Mouse (Mus musculus) adrenal gland, adult 2 months (tissue): Measurements from ENCODE around the gene Grin3b. TPM values are rescaled to one million over a fixed set of nuclear protein-coding genes. Genes with fewer than 3 reads are reported as not detected.
A peak's percentile ranks its signal among the peaks of the same experiment; 100 is the strongest.
"Not testable (repeated sequence)": the region's sequence is repeated elsewhere in the genome, so short reads cannot be mapped to it uniquely, and the experiment has no call there.

ENCODE experiments used
- DNase-seq: peaks from one replicate; pipeline ENCODE4 v3.0.0; 2021
- polyA plus RNA-seq: library from polyadenylated mRNA; depleted of rRNA; stranded (reverse); fragments of >200 nt; gene quantifications from 2 replicates; pipeline ENCODE4 v1.2.3, GENCODE M21; 2012
- total RNA-seq, 2 experiments: library from RNA; stranded (reverse); gene quantifications; 2 replicates each; pipeline ENCODE4 v1.2.3; 2021

The Grin3b gene
- total and polyA plus RNA-seq, 3 experiments: 0.09 to 0.31 TPM; not detected in 1

GRCm38 (mm10) chr10:79936284-79936910 is 34.1 kb upstream of the Grin3b start:
- peak; percentile 49 for DNase-seq

GRCm38 (mm10) chr10:79936911-79937441 is 33.5 kb upstream of the Grin3b start:
- DNase-seq: peak; percentile 95

GRCm38 (mm10) chr10:79937775-79938526 is 32.6 kb upstream of the Grin3b start:
- no peak for DNase-seq

DNA sequence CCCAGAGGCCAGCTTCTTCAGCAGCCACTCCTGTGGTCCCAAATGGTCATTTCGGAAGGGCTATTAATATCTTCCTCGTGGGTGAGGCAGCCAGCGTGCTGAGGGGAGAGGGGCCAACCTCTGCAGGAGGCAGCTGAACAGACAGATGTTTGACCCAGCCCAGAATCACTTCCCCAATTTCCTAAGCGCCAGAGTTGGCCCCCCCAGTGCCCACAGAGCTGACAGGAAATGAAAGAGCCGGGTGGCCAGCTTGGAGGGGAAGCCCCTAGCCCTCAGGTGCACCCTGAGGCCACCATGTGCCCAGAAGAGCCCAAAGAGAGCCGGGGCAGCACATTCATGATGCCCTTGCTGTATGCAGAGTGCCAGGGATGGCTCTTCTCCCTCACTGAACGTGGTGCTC is 29.8 kb upstream of the Grin3b start:
- no peak for DNase-seq

DNA sequence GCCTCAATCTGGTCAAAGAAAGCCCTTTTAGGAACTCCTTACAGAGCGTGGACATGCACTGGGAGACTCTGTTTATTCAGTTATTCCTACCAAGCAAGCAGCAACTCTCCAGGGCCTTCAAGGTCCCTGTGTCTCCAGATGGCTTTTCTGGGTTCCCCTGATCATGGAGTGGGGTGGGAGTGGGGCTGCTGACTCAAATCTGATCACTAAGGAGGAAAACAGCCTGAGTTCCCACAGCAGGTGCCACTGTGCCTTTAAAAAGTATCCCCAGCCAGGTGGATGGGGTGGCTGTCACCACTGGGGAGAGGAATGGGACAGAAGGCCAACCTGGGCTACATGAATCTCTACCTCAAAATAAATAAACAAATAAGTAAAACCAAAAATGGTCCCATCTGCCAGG is 27.5 kb upstream of the Grin3b start:
- no peak for DNase-seq

GRCm38 (mm10) chr10:79943471-79943901 is 27.0 kb upstream of the Grin3b start:
- no peak for DNase-seq

DNA sequence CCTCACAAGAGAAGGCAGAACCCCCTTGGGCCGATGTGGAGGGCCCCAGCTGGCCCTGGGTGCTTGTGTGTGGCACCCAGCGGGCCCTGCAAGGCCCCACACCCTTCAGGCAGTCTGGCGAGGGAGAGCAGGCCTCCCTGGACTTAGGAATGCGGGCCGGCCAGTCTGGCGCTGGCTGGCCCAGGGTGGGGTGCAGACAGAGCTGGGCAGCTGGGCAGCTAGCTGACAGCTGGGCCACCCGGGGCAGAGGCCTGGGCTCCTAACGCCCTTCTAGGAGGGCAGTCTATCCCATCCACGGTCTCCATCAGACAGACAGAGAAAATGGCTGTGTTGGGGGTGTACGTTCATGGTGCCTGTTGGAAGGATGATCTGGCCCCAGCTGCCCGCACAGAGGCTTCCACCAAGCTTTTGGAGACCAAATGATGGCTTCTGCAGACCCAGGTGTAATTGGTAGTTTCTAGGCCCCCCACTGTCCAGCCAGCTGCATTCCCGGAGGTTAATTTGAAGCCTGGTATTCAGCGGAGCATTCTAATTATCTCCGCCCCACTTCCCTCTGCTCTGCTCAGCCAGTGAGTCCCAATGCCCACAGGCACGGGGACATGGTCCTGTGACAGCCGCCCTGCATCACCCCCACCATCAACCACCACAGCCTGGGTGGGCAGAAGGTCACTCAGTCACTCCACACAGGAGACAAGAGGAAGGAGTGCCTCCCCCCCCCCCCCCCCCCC is 24.8 kb upstream of the Grin3b start:
- no peak for DNase-seq

DNA sequence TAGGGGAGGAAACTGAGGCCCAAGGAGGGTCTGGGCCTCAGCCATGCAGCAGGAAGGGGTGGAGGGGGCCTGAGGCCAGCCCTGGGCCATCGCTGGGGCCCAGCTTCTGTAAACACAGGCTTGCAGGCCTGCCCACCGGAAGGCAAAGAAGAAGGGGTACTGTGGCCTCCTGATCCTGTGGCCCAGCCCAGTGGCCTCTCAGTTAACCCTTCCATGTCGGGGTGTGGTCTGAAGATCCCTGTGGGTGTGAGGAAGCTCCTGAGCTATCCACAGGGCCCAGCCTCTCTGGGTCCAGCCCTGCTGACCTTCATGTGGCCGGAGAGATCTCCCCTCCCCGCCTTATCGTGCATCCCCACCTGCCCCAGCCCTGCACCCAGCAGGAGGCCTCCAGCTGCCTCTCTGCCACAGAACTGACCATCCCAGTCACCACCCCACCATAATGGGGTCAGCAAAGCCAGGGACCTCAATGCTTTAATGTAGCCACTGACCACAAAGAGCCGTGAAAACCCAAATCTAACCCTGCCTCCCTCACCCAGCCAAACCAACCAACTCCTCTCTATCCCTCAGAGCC is 23.7 kb upstream of the Grin3b start:
- DNase-seq: no peak

- DNase-seq: no peak
These were observed 23.0 kb upstream of the Grin3b start for GRCm38 (mm10) chr10:79947502-79947901.

GRCm38 (mm10) chr10:79949873-79950272 is 20.6 kb upstream of the Grin3b start:
- DNase-seq: no peak

DNA sequence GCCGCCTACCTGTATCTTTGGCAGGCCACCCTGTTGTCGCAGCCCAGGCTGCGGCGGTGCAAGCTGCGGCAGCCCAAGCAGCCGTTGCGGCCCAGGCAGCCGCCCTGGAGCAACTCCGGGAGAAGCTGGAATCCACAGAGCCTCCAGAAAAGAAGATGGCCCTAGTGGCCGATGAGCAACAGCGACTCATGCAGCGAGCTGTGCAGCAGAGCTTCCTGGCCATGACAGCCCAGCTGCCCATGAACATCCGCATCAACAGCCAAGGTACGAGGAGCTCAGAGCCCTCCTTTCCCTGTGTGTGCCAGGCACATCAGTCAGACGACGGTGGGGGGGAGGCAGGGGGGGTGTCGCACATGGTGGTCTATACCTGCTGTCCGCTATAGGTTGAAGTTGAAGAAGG is 19.9 kb upstream of the Grin3b start:
- no peak for DNase-seq

GRCm38 (mm10) chr10:79953946-79954345 is 16.6 kb upstream of the Grin3b start:
- no peak for DNase-seq

DNA sequence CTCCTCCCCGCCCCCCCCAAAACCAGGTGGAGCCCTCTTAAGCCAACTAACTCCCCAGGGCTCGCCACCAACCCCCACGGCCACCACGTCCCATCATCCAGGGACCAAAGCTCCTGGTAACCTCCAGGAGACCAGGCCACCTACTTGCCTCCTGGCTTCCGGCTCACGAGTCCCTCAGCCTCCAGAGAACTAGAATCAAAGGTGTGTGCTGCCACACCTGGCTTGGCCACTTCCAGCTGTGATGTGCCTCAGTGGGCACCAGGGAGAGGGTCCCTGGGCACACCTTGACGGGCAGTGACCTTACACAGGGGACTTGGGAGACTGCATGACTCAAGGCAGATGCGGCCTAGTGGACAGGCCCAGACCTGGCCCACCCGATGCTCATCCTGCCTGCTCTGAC is 14.8 kb upstream of the Grin3b start:
- DNase-seq: no peak

GRCm38 (mm10) chr10:79956643-79957154 is 13.8 kb upstream of the Grin3b start:
- DNase-seq: no peak

DNA sequence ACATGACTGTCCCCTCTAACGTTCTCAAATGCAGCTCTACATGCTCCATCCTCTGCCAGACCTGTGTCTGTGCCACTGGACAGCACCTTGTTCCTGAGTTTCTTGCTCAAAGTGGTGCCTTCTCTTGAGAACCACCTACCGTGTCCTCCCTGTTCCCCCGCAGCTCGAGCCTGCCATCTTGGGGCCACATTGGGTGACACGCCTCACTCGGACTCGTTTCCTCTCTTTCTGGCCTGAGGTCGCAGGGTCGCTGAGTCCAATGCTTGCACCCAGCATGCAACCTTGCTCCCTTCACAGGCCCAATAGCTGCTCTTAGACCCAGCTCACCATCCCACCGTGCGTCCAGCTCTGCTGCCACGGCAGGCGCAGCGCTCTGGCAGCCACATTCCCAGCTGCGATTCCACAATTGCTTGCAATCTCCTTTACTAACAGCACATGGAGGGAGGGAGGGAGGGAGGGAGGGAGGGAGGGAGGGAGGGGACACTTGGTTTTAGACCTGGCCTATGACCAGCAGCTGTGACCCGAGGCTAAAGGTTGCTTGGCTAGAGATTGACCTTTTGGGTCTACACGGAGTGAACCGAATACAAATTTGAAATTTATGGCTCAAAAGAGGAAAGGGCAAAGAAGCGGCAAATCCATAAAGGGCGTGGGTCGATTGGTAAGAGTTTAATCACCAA is 12.2 kb upstream of the Grin3b start:
- DNase-seq: peak; percentile 88

DNA sequence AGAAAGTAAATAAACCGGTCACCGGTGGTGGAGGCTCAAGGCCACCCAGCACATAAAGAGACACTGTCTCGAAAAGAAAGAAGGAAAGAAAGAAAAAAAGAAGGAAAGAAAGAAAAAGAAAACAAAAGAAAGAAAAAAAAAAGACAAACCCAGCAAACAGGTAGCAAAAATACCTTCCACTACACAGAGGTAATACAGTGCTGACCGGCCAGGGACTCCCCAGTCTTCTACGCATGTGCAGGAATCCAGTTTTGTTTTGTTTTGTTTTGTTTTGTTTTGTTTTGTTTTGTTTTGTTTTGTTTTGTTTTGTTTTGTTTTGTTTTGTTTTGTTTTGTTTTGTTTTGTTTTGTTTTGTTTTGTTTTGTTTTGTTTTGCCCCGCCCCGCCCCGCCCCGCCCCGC is 11.1 kb upstream of the Grin3b start:
- not testable (repeated sequence) for DNase-seq

GRCm38 (mm10) chr10:79959847-79960601 is 10.5 kb upstream of the Grin3b start, which contains the start of gene Wdr18:
Gene Wdr18, plus strand, starts transcription at chr10:79960152.
- DNase-seq: peak; percentile 100

DNA sequence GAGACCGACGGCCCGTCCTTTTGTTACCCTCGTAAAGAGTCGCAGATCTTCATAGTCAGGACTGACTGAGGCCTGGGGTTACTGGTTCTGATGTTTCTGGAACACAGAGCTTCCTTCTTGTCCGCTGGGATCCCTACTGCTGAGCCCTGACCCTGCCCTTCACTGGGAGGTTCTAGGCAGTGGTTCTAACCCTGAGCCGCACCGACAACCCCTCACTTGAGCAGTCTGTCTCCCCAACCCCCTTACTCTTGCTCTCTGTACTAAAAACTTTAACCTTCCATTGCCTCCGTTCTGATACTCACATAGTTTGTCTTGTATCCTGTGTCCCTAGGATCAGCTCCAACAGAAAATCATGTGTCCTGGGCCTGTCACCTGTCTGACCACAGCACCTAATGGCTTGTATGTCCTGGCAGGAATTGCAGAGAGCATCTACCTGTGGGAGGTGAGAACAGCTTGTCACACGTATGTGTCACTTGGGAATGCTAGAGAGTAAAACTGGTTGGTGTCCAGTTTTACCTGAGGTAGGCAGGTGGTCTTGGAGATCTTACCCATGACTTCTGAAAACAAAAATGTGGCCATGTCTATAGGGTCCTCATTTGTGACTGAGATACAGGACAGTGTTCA is 9.7 kb upstream of the Grin3b start:
- DNase-seq: no peak

DNA sequence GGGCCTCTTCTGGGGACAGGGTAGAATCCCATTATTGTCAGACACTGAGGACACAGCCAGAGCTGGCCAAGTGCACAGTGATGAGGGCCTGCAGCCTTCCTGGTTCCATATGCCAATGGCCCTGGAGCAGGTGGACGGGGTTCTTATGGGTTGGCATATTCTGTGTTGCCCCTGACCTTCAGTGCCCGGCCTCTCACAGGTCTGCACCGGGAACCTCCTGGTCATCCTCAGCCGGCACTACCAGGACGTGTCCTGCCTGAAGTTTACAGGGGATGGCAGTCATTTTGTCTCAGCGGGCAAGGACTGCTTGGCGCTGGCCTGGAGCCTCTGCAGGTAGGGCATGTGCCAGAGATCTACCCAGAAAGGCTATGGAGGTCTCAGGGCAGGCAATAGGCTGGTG is 5.8 kb upstream of the Grin3b start:
- DNase-seq: no peak

GRCm38 (mm10) chr10:79965325-79965724 is 5.2 kb upstream of the Grin3b start:
- peak; percentile 63 for DNase-seq
